Mouse (Mus musculus): ENCODE results near the gene Hist1h3c.
"Not testable (repeated sequence)": the region's sequence is repeated elsewhere in the genome, so short reads cannot be mapped to it uniquely, and the experiment has no call there.

Hist1h3c gene

GRCm38 (mm10) chr13:23705751-23706356 is 39.5 kb downstream of the Hist1h3c start:
- DNase-seq (ENCODE audit: low spot score in 2 of 2): no peak

DNA sequence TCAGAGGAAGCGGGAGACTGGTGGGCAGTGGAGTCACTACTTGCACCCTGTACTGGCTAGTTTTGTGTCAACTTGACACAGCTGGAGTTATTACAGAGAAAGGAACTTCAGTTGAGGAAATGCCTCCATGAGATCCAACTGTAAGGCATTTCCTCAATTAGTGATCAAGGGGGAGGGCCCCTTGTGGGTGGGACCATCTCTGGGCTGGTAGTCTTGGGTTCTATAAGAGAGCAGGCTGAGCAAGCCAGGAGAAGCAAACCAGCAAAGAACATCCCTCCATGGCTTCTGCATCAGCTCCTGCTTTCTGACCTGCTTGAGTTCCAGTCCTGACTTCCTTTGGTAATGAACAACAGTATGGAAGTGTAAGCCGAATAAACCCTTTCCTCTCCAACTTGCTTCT is 42.6 kb downstream of the Hist1h3c start:
- not testable (repeated sequence) for DNase-seq (ENCODE audit: low spot score in 2 of 2)

GRCm38 (mm10) chr13:23702220-23702619 is 43.2 kb downstream of the Hist1h3c start:
- DNase-seq (ENCODE audit: low spot score in 2 of 2): no peak

DNA sequence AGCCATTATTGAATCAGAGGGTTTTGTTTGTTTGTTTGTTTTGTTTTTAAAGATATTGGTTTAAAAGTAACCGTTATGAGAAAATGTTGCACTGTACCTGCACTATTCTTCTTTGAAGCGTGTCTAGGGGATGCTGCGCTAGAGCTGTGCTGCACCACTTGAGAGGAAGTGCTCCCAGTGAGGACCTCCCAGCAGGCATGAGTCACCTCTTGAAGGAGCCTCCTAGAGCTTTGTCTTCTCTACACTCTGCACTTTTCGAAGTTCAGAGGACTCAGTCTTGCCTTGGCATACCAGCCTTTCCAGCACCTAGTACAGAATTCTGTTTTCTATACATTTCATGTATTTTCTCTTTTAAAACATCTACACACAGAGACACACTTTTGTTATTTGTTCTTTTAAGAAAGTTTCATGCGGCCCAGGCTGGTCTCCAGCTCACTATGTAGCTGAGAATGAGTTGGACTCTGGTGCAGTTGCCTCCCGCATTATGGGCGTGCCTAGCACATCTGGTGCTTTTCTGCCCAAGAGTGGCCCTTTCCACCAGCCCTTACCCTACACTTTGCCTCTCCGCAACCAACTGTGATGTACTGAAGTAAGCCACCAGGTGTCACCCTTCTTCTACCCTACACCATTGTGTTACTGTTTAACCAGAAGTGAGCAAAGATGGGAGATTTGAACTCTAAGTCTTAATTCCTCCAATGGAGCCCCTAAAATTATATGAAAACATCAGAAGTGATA is 44.4 kb downstream of the Hist1h3c start:
- peak in 1 of 2 experiments; percentile 60 for DNase-seq (ENCODE audit: low spot score in 2 of 2)

- no peak for DNase-seq (ENCODE audit: low spot score in 2 of 2)
These were observed 45.6 kb downstream of the Hist1h3c start for GRCm38 (mm10) chr13:23699767-23700166.

DNA sequence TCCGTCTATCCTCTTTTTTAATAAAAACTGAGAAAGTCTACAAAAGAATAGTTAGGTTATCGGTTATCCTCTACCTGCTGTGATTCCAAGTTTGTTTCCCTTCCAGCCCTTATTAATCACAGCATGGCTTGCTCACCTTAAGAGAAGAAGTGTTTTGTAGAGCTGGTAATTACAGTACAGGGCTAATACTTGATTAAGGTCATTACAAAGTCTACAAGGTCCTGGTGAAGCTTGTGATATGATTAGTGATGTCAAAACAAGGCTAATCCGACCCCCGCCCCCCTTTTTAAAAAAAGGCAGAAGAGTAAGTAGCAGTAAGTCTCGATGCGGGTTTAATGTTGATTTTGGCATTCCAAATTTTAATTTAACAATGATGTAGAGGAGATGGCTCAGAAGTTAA is 46.4 kb downstream of the Hist1h3c start:
- no peak for DNase-seq (ENCODE audit: low spot score in 2 of 2)

GRCm38 (mm10) chr13:23698300-23698693 is 47.1 kb downstream of the Hist1h3c start, which contains the start of gene Hist1h4c:
Gene Hist1h4c (minus strand): TSS chr13:23698454.
- peak; percentile 95 to 98 for DNase-seq (ENCODE audit: low spot score in 2 of 2)

DNA sequence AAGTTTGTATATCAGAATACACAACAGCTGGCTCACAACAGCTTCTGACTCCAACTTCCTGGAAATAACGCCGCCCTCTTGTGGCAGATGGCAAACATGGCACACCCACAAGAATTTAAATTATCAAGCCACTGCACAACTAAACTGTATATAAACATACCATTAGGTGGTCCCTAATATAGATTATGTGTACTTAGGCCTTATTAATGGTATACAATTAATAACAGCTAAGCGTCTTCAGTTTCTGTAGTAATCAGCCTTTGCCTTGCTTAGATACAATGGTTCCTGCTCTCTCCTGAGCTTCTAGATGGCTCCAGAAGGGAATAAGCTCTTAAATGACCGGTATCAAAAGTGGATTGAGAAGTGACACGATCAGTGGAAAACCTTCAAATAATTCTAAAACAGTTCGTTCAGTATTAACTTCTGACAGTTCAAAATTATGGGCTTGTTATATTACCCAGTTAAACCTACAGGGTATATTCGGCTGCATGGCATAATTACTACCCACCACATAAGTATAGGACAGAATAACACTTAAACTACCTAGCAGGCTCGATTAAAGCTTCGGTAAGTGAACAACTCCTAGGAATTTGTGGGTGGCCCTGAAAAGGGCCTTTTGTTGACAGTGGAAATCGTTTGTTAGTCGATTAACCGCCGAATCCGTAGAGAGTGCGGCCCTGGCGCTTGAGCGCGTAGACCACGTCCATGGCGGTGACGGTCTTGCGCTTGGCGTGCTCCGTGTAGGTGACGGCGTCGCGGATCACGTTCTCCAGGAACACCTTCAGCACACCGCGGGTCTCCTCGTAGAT is 47.7 kb downstream of the Hist1h3c start:
- DNase-seq (ENCODE audit: low spot score in 2 of 2): peak in 1 of 2 experiments; percentile 49

- DNase-seq (ENCODE audit: low spot score in 2 of 2): no peak
These were observed 49.3 kb downstream of the Hist1h3c start for GRCm38 (mm10) chr13:23696061-23696474.

GRCm38 (mm10) chr13:23695514-23695913 is 49.9 kb downstream of the Hist1h3c start, which contains the start of gene Hist1h1t:
Gene Hist1h1t (plus strand): TSS chr13:23695814.
- no peak for DNase-seq (ENCODE audit: low spot score in 2 of 2)

Measured in cerebellum, postnatal 4 days (tissue).